Mouse (Mus musculus): Measurements from ENCODE around the gene Elmsan1. TPM values are rescaled to one million over a fixed set of nuclear protein-coding genes. Genes with fewer than 3 reads are reported as not detected.
"Not testable (repeated sequence)": the region's sequence is repeated elsewhere in the genome, so short reads cannot be mapped to it uniquely, and the experiment has no call there.

Gene Elmsan1
- polyA plus RNA-seq, 1 experiment: 25.9 TPM

DNA sequence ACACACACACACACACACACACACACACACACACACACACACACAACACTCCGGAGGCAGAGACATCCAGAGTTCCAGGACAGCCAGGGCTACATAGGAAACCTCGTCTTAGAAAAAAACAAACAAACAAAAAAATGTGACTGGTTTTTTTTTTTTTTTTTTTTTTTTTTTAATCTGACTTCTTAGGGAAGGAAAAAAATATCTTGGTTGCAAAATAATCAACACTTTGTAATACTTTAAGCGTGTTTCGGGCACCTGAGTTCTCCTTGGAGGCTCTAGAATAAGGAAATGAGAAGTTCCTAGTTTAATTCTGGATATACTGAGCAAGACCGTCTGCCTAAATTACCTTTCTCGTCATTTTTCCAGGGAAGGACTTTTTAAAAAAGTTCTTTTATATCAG, 105.0 kb downstream of the Elmsan1 start:
- Histone ChIP-seq H3K27me3 (ENCODE audit: control insufficient read depth, insufficient read depth, low read length) (no peaks in the 10 kb centered on the region), H3K4me3 (ENCODE audit: low read depth, low read length) (no peak overlapping the region), H3K27ac (ENCODE audit: insufficient read depth, low read depth, low read length) (no peak overlapping the region), H3K4me1 (ENCODE audit: control insufficient read depth, insufficient read depth, insufficient read length, low read length) (peaks cover 3% of the 10 kb centered on the region), H3K36me3 (ENCODE audit: control insufficient read depth, insufficient read depth, low read length) (no peaks in the 10 kb centered on the region)
- WGBS: 28% methylated on average over 6 of the region's 6 CpGs
- no peak for TF ChIP-seq CTCF (IDR thresholded peaks at IDR 0.05; ENCODE audit: extremely low read depth, insufficient read length, insufficient replicate concordance, low read depth, low read length)
- no peak for TF ChIP-seq POLR2A (IDR thresholded peaks at IDR 0.05; ENCODE audit: low read depth, low read length)

DNA sequence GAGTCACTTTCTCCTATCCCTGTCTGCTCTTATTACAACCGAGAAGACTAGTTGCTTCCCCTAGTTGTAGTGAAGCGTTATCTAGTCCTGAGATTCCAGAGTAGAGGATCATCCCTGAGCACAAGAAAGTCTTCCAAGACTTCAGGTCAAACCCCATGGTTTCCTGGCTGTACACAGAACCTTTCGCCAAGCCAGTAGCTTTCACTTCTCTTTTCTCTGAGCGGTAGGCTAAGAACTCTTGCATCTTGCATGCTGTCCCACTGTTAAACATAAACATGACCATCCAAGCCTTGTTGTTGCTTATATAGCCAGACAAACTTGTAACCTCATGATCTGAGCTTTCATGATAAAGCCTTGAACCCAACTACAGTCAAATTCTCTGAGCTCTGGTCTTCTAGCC, 107.9 kb downstream of the Elmsan1 start:
- no peaks in the 10 kb centered on the region for H3K27me3 ChIP-seq (ENCODE audit: control insufficient read depth, insufficient read depth, low read length)
- peaks cover 3% of the 10 kb centered on the region for H3K4me1 ChIP-seq (ENCODE audit: control insufficient read depth, insufficient read depth, insufficient read length, low read length)
- H3K36me3 ChIP-seq (ENCODE audit: control insufficient read depth, insufficient read depth, low read length): no peaks in the 10 kb centered on the region
- H3K27ac ChIP-seq (ENCODE audit: insufficient read depth, low read depth, low read length): no peak overlapping the region
- H3K4me3 ChIP-seq (ENCODE audit: low read depth, low read length): no peak overlapping the region
- 85% methylated on average over 4 of the region's 4 CpGs for WGBS
- TF ChIP-seq POLR2A (IDR thresholded peaks at IDR 0.05; ENCODE audit: low read depth, low read length): no peak
- no peak for TF ChIP-seq CTCF (IDR thresholded peaks at IDR 0.05; ENCODE audit: extremely low read depth, insufficient read length, insufficient replicate concordance, low read depth, low read length)

DNA sequence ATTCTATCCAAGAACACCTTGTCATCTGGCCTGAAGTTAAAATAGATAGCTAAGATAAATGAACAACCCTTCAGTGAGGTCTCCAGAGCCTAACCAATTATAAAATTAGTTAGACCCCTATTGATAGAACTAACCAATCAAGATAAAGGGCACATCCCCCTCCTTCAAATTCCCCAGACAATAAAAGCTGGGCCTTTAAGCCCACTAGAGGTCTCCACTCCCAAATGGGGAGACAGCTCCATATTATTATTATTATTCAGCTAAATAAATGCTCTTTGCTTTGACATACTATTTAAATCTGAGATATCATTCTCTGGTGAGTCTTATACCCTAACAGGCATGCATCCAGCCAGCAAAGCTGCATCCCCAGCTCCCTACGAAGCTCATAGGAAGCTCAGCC, 108.8 kb downstream of the Elmsan1 start:
- H3K36me3 ChIP-seq (ENCODE audit: control insufficient read depth, insufficient read depth, low read length): no peaks in the 10 kb centered on the region
- TF ChIP-seq POLR2A (IDR thresholded peaks at IDR 0.05; ENCODE audit: low read depth, low read length) (no peak), CTCF (IDR thresholded peaks at IDR 0.05; ENCODE audit: extremely low read depth, insufficient read length, insufficient replicate concordance, low read depth, low read length) (no peak)
- WGBS: 95% methylated on average over 1 of the region's 1 CpGs

DNA sequence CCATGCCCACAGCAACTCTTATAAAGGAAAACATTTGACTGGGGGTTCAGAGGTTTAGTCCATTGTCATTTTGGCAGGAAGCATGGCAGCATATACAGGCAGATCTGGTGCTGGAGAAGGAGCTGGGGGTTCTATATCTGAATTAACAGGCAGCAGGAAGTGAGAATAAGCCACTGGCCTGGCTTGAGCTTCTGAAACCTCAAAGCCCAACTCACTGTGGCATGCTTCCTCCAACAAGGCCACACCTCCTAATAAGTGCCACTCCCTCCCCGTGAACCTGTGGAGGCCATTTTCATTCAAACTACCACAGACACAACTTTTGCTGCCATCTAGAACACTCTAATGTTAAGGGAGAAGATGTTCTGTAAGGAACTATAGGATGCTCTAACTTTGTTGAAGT, 111.0 kb downstream of the Elmsan1 start:
- Histone ChIP-seq H3K36me3 (ENCODE audit: control insufficient read depth, insufficient read depth, low read length) (no peaks in the 10 kb centered on the region), H3K4me3 (ENCODE audit: low read depth, low read length) (no peak overlapping the region), H3K27me3 (ENCODE audit: control insufficient read depth, insufficient read depth, low read length) (no peaks in the 10 kb centered on the region), H3K4me1 (ENCODE audit: control insufficient read depth, insufficient read depth, insufficient read length, low read length) (no peaks in the 10 kb centered on the region), H3K27ac (ENCODE audit: insufficient read depth, low read depth, low read length) (no peak overlapping the region)
- no peak for TF ChIP-seq CTCF (IDR thresholded peaks at IDR 0.05; ENCODE audit: extremely low read depth, insufficient read length, insufficient replicate concordance, low read depth, low read length)
- TF ChIP-seq POLR2A (IDR thresholded peaks at IDR 0.05; ENCODE audit: low read depth, low read length): no peak
- WGBS: 39% methylated on average over 1 of the region's 1 CpGs

More for the DNA sequence above, 108.8 kb downstream of the Elmsan1 start:
- Histone ChIP-seq H3K4me1 (ENCODE audit: control insufficient read depth, insufficient read depth, insufficient read length, low read length) (peaks cover 3% of the 10 kb centered on the region), H3K4me3 (ENCODE audit: low read depth, low read length) (no peak overlapping the region), H3K27me3 (ENCODE audit: control insufficient read depth, insufficient read depth, low read length) (no peaks in the 10 kb centered on the region), H3K27ac (ENCODE audit: insufficient read depth, low read depth, low read length) (no peak overlapping the region)

DNA sequence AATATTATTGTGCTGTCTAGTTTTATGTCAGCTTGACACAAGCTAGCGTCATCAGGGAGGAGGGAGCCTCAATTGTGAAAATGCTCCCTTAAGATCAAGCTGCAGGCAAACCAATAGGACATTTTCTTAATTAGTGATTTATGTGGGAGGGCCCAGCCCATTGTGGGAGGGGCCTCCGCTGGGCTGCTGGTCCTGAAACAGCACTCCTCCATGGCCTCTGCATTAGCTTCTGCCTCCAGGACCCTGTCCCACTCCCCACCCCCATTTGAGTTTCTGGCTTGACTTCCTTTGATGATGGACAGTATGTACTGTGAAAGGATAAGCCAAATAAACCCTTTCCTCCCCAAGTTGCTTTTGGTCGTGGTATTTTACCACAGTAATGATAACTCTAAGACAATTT, 111.7 kb downstream of the Elmsan1 start:
- Histone ChIP-seq H3K27me3 (ENCODE audit: control insufficient read depth, insufficient read depth, low read length) (no peaks in the 10 kb centered on the region), H3K27ac (ENCODE audit: insufficient read depth, low read depth, low read length) (no peak overlapping the region), H3K36me3 (ENCODE audit: control insufficient read depth, insufficient read depth, low read length) (no peaks in the 10 kb centered on the region), H3K4me3 (ENCODE audit: low read depth, low read length) (no peak overlapping the region), H3K4me1 (ENCODE audit: control insufficient read depth, insufficient read depth, insufficient read length, low read length) (no peaks in the 10 kb centered on the region)
- 92% methylated on average over 3 of the region's 3 CpGs for WGBS
- no peak for TF ChIP-seq CTCF (IDR thresholded peaks at IDR 0.05; ENCODE audit: extremely low read depth, insufficient read length, insufficient replicate concordance, low read depth, low read length)
- TF ChIP-seq POLR2A (IDR thresholded peaks at IDR 0.05; ENCODE audit: low read depth, low read length): no peak

DNA sequence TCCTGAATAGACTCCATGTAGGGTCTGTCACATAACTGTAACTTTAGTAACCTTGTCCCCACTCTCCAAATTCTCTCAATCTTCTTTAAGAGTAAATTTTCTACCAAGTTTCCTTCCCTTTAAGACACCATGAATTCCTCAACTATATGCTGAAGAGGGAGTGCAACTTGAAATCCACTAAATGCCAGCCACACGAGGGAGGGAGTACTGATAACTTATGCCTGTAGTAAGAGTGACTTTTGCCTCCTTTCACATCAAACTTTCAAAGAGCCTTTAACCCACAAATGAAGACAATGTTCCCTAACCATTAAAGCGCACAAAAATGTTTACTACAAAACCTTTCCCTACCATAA, 117.2 kb downstream of the Elmsan1 start:
- no peaks in the 10 kb centered on the region for H3K36me3 ChIP-seq (ENCODE audit: control insufficient read depth, insufficient read depth, low read length)
- TF ChIP-seq POLR2A (IDR thresholded peaks at IDR 0.05; ENCODE audit: low read depth, low read length) (no peak), CTCF (IDR thresholded peaks at IDR 0.05; ENCODE audit: extremely low read depth, insufficient read length, insufficient replicate concordance, low read depth, low read length) (no peak)
- WGBS: 47% methylated on average over 2 of the region's 2 CpGs
- no peaks in the 10 kb centered on the region for H3K27me3 ChIP-seq (ENCODE audit: control insufficient read depth, insufficient read depth, low read length)
- peak overlapping the region; percentile 78 for H3K4me3 ChIP-seq (ENCODE audit: low read depth, low read length)
- no peak overlapping the region for H3K27ac ChIP-seq (ENCODE audit: insufficient read depth, low read depth, low read length)
- peaks cover 2% of the 10 kb centered on the region; the same call in 1 of the 2 replicates for H3K4me1 ChIP-seq (ENCODE audit: control insufficient read depth, insufficient read depth, insufficient read length, low read length)

DNA sequence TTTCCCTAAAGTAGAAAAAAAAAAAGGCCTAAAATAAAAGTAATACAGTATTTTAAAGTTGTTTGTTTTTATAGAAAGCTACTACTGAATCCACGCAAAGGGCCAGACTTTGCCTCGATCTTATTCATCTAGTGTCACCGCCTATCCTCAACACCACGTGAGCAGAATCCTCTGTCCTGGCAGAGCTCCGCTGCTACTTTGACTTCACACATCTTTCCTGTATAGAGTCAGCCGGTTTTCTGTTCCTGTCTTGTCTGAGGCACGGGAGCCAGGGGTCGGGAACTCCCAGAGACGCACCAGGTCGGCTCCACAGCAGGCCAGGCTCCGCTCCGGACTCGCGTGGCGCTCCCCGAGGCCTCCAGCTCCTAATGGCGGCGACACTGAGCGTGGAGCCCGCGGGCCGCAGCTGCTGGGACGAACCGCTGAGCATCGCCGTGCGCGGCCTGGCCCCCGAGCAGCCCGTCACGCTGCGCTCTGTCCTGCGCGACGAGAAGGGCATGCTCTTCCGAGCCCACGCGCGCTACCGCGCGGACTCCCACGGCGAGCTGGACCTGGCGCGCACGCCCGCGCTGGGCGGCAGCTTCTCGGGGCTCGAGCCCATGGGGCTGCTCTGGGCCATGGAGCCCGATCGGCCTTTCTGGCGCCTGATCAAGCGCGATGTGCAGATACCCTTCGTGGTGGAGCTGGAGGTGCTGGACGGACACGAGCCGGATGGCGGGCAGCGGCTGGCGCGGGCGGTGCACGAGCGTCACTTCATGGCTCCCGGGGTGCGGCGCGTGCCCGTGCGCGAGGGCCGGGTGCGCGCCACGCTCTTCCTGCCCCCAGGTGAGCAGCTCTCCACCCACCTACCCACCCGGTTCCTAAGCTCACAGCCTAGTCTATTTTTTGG, 117.8 kb downstream of the Elmsan1 start, which contains the start of gene Acot6:
TSS of gene Acot6 (plus strand) at position 51 of the 889 bp plus-strand sequence.
- not testable (repeated sequence) for H3K27ac ChIP-seq (ENCODE audit: insufficient read depth, low read depth, low read length)

More for the DNA sequence above, 117.8 kb downstream of the Elmsan1 start, which contains the start of gene Acot6:
- WGBS: under 1% methylated on average over 80 of the region's 80 CpGs
- H3K4me1 ChIP-seq (ENCODE audit: control insufficient read depth, insufficient read depth, insufficient read length, low read length); H3K27me3 ChIP-seq (ENCODE audit: control insufficient read depth, insufficient read depth, low read length); H3K36me3 ChIP-seq (ENCODE audit: control insufficient read depth, insufficient read depth, low read length): not testable (repeated sequence)
- H3K4me3 ChIP-seq (ENCODE audit: low read depth, low read length): peak within 1 kb of the TSS; percentile 78
